Mouse (Mus musculus): ENCODE results near the gene Rad51c.
"Not testable (repeated sequence)": the region's sequence is repeated elsewhere in the genome, so short reads cannot be mapped to it uniquely, and the experiment has no call there.

Rad51c gene

GRCm38 (mm10) chr11:87404876-87405275 lies at the start of gene Rad51c, which contains the start of gene Tex14:
Rad51c (minus strand) TSS chr11:87404954.
Tex14 (plus strand) TSS chr11:87405065.
- peak in 1 of 2 experiments; percentile 24 for DNase-seq (ENCODE audit: low spot score in 2 of 2)

DNA sequence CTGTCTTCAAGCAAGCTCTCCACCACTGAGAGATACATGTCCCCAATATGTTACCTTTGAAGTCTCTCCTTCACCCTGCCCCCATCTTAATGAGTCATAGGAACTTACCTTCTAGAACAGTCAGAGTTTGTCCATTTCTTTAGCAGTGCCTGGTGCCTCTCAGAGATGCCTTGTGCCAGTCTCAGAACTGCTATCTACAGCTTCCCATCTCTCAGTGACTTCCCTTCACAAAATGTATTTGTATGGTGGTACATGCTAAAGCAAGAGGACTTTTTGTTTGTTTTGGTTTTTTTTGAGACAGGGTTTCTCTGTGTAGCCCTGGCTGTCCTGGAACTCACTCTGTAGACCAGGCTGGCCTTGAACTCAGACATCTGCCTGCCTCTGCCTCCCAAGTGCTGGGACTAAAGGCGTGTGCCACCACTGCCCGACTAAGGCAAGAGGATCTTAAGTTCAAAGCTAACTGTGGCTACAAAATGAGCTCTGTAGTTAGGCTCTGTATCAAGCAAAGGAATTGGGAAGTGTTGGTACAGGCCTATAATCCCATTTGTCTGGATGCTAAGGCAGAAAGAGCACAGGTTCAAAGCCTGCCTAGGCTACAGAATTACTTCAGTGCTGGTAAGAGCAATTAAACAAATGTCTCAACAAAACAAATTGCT lies 49.4 kb upstream of the Rad51c start:
- no peak for DNase-seq (ENCODE audit: low spot score in 2 of 2)

GRCm38 (mm10) chr11:87453216-87454034 lies 48.7 kb upstream of the Rad51c start:
- DNase-seq (ENCODE audit: low spot score in 2 of 2), result no peak

DNA sequence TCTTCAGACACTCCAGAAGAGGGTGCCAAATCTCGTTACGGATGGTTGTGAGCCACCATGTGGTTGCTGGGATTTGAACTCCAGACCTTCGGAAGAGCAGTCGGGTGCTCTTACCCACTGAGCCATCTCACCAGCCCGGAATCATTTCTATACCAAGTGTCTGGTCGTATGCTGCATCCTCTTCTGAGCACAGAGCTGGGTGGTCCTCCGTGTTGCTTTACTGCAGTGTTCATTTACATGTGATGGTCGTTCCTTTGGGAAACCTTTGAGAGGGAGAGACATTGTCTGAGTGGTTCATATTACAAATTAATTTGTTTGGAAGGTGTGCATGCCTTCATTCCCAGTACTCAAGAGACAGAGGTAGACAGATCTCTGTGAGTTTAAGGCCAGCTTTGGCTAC lies 48.0 kb upstream of the Rad51c start:
- DNase-seq (ENCODE audit: low spot score in 2 of 2), result not testable (repeated sequence)

DNA sequence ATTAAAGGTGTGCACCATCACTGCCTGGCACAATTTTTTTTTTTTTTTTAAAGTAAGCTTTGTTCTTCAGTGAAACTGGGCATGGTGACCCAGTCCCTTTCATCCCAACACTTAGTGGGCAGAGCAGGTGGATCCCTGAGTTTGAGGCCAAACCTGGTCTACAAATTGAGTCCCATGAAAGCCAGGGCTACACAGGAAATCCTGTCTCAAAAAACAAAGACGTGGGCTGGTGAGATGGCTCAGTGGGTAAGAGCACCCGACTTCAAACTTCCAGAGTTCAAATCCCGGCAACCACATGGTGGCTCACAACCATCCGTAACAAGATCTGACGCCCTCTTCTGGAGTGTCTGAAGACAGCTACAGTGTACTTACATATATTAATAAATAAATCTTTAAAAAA lies 45.1 kb upstream of the Rad51c start:
- not testable (repeated sequence) for DNase-seq (ENCODE audit: low spot score in 2 of 2)

DNA sequence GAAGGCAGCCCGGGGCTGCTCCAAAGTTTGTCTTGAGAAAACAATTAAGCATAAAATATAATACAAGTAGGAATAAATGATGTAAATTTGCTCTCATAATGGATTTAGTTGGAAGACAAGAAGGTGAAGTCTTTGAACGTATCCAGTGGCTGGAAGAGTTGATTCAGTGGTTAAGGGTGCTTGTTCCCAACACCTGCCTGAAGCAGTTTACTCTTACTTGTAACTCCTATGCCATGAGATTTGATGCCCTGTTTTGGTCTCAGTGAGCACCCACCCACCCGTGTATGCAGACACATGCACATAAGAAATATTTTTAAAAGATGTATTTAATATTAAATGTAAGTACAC lies 44.4 kb upstream of the Rad51c start:
- DNase-seq (ENCODE audit: low spot score in 2 of 2), result no peak

DNA sequence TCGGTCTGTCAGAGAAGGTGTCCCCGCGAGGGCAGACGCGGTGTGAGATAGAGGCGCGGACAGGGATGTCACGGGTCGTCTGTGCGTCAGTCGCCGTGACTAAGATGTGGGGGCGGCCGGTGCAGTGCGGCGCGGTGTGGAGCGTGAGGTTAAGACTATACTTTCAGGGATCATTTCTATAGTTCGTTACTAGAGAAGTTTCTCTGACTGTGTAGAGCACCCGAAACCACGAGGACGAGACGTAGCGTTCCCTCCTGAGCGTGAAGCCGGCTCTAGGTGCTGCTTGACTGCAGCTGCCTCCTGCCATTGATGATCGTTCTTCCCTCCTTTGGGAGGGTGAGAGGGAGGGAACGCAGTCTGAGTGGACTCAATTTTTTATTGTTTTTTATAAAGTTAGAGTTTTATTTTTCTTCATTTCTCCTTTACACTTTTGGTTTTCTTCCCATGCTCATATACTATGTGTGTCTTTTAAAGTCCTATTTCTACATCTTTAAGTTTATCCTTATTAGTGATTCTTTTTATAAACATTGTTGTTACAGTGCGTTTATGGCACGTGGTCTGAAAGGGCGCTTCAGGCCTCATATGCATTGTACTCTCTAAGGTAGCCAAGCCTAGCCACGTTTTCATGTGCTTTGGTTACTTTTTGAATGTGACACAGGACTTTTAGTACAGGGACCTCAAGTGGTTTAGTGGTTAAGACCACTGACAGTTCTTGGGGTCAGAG lies 43.9 kb upstream of the Rad51c start:
- DNase-seq (ENCODE audit: low spot score in 2 of 2), result peak in 1 of 2 experiments; percentile 26

- DNase-seq (ENCODE audit: low spot score in 2 of 2), result peak; percentile 90 to 92
Measured at GRCm38 (mm10) chr11:87448081-87448475, 43.3 kb upstream of the Rad51c start.

- no peak for DNase-seq (ENCODE audit: low spot score in 2 of 2)
Measured at GRCm38 (mm10) chr11:87447429-87447828, 42.7 kb upstream of the Rad51c start.

DNA sequence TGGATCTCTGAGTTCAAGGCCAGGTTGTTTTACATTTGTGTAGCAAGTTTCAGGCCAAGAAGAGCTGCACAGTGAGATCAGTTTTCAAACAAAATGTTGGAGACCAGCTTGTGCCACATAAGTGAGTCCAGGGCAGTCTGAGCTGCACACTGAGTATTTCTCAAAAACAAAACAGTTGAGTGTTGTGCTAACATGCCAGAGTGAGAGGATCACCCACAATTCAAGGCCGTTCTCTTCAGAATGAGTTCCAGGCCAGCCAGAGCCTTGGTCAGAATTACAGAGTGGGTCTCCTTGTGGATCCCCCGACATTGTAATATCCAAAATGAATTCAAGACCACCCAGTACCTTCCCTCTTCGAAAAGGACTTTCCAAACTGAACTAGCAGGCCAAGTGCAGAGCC lies 41.4 kb upstream of the Rad51c start:
- no peak for DNase-seq (ENCODE audit: low spot score in 2 of 2)

GRCm38 (mm10) chr11:87445593-87445992 lies 40.8 kb upstream of the Rad51c start:
- DNase-seq (ENCODE audit: low spot score in 2 of 2), result not testable (repeated sequence)

- DNase-seq (ENCODE audit: low spot score in 2 of 2), result no peak
Measured at GRCm38 (mm10) chr11:87444735-87445428, 40.1 kb upstream of the Rad51c start.

- not testable (repeated sequence) for DNase-seq (ENCODE audit: low spot score in 2 of 2)
Measured at GRCm38 (mm10) chr11:87444056-87444455, 39.3 kb upstream of the Rad51c start.

GRCm38 (mm10) chr11:87443373-87443883 lies 38.7 kb upstream of the Rad51c start:
- DNase-seq (ENCODE audit: low spot score in 2 of 2), result peak in 1 of 2 experiments; percentile 30

DNA sequence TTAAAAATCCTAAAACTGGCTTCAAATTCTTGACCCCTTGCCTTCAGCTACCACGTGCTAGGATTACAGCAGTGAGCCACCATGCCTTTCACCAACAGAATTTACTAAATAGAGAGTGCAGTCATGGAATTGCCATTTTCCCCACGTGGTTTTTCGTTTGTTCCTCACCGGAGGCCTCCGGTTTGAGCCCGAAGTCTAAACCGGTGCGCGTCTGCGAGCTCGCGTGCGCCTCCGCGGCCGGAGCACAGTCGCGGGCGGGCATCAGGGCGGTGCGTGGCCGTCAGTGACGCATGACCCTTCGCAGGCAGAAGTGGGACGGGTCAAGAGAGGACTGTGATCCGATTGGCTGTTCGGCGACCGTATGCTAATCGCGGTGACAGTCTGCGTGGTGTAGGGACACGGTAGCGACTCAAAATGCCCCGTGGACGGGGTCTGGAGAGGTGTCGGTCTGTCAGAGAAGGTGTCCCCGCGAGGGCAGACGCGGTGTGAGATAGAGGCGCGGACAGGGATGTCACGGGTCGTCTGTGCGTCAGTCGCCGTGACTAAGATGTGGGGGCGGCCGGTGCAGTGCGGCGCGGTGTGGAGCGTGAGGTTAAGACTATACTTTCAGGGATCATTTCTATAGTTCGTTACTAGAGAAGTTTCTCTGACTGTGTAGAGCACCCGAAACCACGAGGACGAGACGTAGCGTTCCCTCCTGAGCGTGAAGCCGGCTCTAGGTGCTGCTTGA lies 38.1 kb upstream of the Rad51c start:
- peak; percentile 69 to 75 for DNase-seq (ENCODE audit: low spot score in 2 of 2)

- DNase-seq (ENCODE audit: low spot score in 2 of 2), result no peak
Measured at GRCm38 (mm10) chr11:87439796-87440420, 35.2 kb upstream of the Rad51c start.

- DNase-seq (ENCODE audit: low spot score in 2 of 2), result no peak
Measured at GRCm38 (mm10) chr11:87436326-87437232, 31.8 kb upstream of the Rad51c start.

- not testable (repeated sequence) for DNase-seq (ENCODE audit: low spot score in 2 of 2)
Measured at GRCm38 (mm10) chr11:87435107-87435506, 30.4 kb upstream of the Rad51c start.

GRCm38 (mm10) chr11:87432933-87433669 lies 28.3 kb upstream of the Rad51c start:
- no peak for DNase-seq (ENCODE audit: low spot score in 2 of 2)
